Mouse (Mus musculus): ENCODE results near the gene Jpt2. TPM values are rescaled to one million over a fixed set of nuclear protein-coding genes. Genes with fewer than 3 reads are reported as not detected.

The Jpt2 gene
- polyA plus RNA-seq, 1 experiment from 2014 or later, result 212 TPM

DNA sequence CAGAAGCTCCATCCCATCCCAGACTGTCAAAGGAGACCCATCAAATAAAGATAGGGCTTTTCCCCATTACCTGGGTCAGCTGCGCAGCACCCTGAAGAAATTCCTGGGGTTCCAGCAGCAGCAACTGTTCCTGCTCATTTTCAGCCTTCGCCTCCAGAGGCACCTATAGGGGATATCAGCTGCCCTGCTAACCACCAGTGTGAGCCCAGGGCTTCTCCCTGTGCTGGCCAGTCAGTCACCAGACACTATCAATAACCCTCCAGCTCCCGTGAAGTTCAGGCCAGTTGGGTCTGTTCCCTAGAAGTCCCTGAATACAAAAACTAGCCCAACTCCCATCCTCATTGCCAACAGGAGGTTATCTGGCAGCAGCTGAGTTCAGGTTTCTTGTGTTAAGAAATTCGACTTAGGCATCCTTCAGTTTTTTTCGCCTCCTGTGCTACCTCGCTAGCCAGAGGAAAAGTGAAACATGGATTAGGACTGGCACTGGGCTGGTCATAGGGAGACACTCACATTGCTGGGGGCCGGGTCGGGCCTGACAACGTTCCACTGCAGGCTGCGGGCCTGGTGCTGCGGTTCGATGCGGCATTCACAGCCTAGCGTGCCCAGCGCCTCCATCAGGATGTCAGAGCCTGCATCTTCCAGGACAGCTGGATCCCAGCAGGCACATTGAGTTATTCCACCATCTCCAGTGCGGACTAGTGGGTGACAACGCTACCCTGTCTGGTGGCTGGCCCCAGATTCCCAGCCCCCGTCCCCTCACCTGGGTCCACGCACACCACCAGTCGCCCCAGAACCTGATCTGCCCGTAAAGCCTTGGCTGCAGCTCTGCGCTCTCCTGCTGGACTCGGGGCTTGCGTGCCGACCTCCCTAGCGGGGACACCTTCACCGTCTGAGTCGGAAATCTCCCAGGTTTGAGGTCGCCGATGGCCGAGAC is 66.2 kb downstream of the Jpt2 start:
- ATAC-seq (ENCODE audit: low FRiP score), result peak; percentile 5; the same call in 1 of the 2 replicates
- Histone ChIP-seq H3K27me3 (no peaks in the 10 kb centered on the region), H3K36me3 (peaks cover 63% of the 10 kb centered on the region), H3K4me3 (peak overlapping the region; percentile 78), H3K4me1 (peaks cover 34% of the 10 kb centered on the region), H3K27ac (peak overlapping the region; percentile 83), H3K9me3 (replicated peaks) (no peaks in the 10 kb centered on the region), H3K4me2 (replicated peaks) (peak overlapping the region; percentile 98), H3K9ac (peak overlapping the region; percentile 89)
- WGBS, result 11% methylated on average over 31 of the region's 31 CpGs

DNA sequence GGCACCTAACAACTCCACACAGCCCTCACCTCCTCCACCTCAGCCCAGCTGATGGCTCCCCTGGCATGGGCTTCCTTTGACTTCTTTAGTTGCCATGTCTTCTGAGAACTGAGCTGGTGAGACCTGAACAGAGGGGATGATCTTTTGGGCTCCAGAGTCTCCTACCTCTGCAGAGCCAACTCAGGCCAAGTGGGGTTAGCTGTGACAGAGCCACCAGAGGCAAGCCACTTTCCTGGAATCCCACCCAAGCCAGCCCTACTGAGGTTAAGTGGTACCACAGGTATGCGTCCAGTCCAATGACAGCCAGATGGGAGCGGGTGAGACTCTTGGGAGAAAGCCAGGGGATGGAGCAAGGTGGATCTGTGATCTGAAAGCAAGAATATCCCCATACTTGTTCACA is 67.2 kb downstream of the Jpt2 start:
- no peak overlapping the region for H3K4me3 ChIP-seq
- H3K27me3 ChIP-seq, result no peaks in the 10 kb centered on the region
- H3K27ac ChIP-seq, result no peak overlapping the region
- H3K9ac ChIP-seq, result no peak overlapping the region
- peaks cover 34% of the 10 kb centered on the region for H3K4me1 ChIP-seq
- WGBS, result 100% methylated on average over 2 of the region's 2 CpGs
- H3K36me3 ChIP-seq, result peaks cover 55% of the 10 kb centered on the region
- no peak for ATAC-seq (ENCODE audit: low FRiP score)
- H3K9me3 ChIP-seq (replicated peaks), result no peaks in the 10 kb centered on the region
- H3K4me2 ChIP-seq (replicated peaks), result no peak overlapping the region

DNA sequence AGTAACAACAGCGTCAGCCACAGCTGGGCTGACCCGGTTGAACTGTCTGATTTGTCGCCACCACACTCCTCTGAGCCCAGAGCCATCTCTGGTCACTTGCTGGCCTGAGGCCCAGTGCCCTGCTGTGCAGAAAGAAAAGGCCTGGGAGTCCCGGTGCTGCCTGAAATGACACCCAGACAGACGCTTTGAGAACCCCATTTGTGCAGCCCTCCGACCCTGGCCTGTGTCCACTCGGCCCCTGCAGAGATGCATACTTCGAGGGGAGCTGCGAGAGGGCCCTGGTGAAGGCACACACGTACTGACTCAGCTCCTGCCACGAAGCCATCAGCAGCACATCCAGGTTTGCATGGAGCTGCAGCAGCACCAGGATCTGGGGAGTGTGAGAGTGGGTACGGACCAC is 67.7 kb downstream of the Jpt2 start:
- H3K4me2 ChIP-seq (replicated peaks), result no peak overlapping the region
- peaks cover 35% of the 10 kb centered on the region for H3K4me1 ChIP-seq
- no peak overlapping the region for H3K4me3 ChIP-seq
- ATAC-seq (ENCODE audit: low FRiP score), result no peak
- H3K9ac ChIP-seq, result no peak overlapping the region
- H3K9me3 ChIP-seq (replicated peaks), result no peaks in the 10 kb centered on the region
- no peak overlapping the region for H3K27ac ChIP-seq
- peaks cover 51% of the 10 kb centered on the region for H3K36me3 ChIP-seq
- no peaks in the 10 kb centered on the region for H3K27me3 ChIP-seq
- WGBS, result 89% methylated on average over 12 of the region's 12 CpGs

DNA sequence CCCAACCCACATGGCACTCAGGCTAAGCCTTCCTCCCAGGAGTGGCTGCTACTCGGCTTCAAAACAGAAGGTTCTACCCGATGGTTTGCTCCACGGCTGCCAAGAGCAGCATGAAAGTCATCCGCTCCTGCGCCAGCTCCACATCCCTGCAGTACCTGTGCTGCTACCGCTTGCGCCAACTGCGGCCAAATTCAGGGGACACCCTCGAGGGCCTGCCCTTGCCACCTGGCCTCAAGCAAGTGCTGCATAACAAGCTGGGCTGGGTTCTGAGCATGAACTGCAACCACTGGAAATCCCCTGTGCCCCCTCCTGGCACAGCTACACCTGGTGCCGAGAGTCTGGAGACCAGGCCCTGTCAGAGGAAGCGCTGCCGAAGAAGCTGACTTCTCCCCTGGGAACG is 69.2 kb downstream of the Jpt2 start:
- H3K4me2 ChIP-seq (replicated peaks), result no peak overlapping the region
- peaks cover 45% of the 10 kb centered on the region for H3K36me3 ChIP-seq
- 88% methylated on average over 13 of the region's 13 CpGs for WGBS
- H3K4me1 ChIP-seq, result peaks cover 31% of the 10 kb centered on the region
- no peak overlapping the region for H3K27ac ChIP-seq
- ATAC-seq (ENCODE audit: low FRiP score), result no peak
- H3K9me3 ChIP-seq (replicated peaks), result no peaks in the 10 kb centered on the region
- H3K9ac ChIP-seq, result no peak overlapping the region
- no peaks in the 10 kb centered on the region for H3K27me3 ChIP-seq
- H3K4me3 ChIP-seq, result no peak overlapping the region

DNA sequence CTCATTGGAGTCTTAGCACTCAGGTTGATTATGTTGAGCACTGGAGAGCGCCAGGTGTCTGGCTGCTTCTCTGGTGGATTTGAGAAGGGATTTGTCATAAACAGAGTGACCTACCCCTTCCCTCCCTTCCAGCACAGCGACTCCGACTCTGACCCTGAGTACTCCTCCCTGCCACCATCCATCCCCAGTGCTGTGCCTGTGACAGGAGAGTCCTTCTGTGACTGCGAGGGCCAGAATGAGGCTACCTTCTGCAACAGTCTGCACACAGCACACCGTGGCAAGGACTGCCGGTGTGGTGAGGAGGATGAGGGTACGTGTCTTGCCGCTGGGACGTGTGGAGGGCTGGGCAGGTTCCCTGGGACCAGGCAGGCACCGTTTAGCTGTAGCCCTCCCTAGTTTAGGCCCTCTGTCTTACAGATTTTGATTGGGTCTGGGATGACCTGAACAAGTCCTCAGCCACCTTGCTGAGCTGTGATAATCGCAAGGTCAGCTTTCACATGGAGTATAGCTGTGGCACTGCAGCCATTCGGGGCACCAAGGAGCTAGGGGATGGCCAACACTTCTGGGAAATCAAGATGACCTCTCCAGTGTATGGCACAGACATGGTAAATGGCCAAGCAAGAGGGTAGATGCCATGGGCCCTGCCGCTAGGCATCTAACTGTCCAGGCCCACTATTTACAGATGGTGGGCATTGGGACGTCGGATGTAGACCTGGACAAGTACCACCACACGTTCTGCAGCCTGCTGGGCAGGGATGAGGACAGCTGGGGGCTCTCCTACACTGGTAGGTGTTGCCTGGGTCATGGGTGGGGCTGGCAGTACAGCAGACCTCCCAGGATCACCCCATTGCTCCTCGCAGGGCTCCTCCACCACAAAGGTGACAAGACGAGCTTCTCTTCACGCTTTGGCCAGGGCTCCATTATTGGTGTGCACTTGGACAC is 70.1 kb downstream of the Jpt2 start:
- Histone ChIP-seq H3K36me3 (peaks cover 45% of the 10 kb centered on the region), H3K4me2 (replicated peaks) (no peak overlapping the region), H3K27me3 (no peaks in the 10 kb centered on the region), H3K9ac (no peak overlapping the region), H3K4me1 (peaks cover 26% of the 10 kb centered on the region), H3K4me3 (no peak overlapping the region), H3K9me3 (replicated peaks) (no peaks in the 10 kb centered on the region), H3K27ac (no peak overlapping the region)
- WGBS, result 90% methylated on average over 19 of the region's 19 CpGs
- no peak for ATAC-seq (ENCODE audit: low FRiP score)

DNA sequence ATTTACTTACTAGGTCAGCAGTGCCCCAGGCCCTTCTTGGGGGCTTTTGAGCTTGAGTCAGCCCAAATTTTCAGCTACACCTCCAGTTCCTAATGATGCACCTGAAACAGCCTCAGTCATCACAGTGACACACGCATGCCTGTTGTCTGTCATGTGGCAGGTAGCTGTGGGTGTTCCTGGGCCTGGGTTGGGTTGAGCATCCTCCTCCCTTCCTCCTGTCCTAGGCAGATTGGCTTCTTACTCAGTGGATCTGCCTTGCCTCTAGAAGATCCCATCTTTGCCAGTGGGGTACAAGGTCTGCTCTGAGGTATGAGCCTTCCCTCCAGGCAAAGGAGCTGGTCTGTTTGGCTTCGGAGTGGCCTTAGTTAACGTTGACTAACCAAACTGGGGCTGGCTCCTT is 71.6 kb downstream of the Jpt2 start:
- H3K36me3 ChIP-seq, result peaks cover 50% of the 10 kb centered on the region
- H3K27me3 ChIP-seq, result no peaks in the 10 kb centered on the region
- 90% methylated on average over 3 of the region's 3 CpGs for WGBS

More for the DNA sequence above, 71.6 kb downstream of the Jpt2 start:
- no peak for ATAC-seq (ENCODE audit: low FRiP score)
- Histone ChIP-seq H3K4me2 (replicated peaks) (no peak overlapping the region), H3K9me3 (replicated peaks) (no peaks in the 10 kb centered on the region), H3K4me1 (peaks cover 27% of the 10 kb centered on the region), H3K4me3 (no peak overlapping the region), H3K27ac (no peak overlapping the region), H3K9ac (no peak overlapping the region)

Other genes starting within 250 kb of the Jpt2 start
- 0.18 and 0.35 TPM in 2 replicates for gene Rnf151, start 242.6 kb downstream of the Jpt2 start, polyA plus RNA-seq (2016; fragmentation: Nextera tagmentation; extraction: Ambion mirVana)
- gene Rps2, start 242.6 kb downstream of the Jpt2 start, polyA plus RNA-seq (2016; fragmentation: Nextera tagmentation; extraction: Ambion mirVana), result 795 and 841 TPM in 2 replicates
- gene Ndufb10, start 236.2 kb downstream of the Jpt2 start, polyA plus RNA-seq (2016; fragmentation: Nextera tagmentation; extraction: Ambion mirVana), result 199 and 214 TPM in 2 replicates
- not detected in 2 replicates for gene Rpl3l, start 232.9 kb downstream of the Jpt2 start, polyA plus RNA-seq (2016; fragmentation: Nextera tagmentation; extraction: Ambion mirVana)
- gene Msrb1, start 224.0 kb downstream of the Jpt2 start, polyA plus RNA-seq (2016; fragmentation: Nextera tagmentation; extraction: Ambion mirVana), result 21.8 and 22.6 TPM in 2 replicates
- gene Hs3st6, start 207.7 kb downstream of the Jpt2 start, polyA plus RNA-seq (2016; fragmentation: Nextera tagmentation; extraction: Ambion mirVana), result 2.5 and 4.8 TPM in 2 replicates
- gene Meiob, start 156.4 kb downstream of the Jpt2 start, polyA plus RNA-seq (2016; fragmentation: Nextera tagmentation; extraction: Ambion mirVana), result not detected in 2 replicates
- gene Hagh, start 120.5 kb downstream of the Jpt2 start, polyA plus RNA-seq (2016; fragmentation: Nextera tagmentation; extraction: Ambion mirVana), result 32.3 and 32.4 TPM in 2 replicates
- gene Fahd1, start 110.3 kb downstream of the Jpt2 start, polyA plus RNA-seq (2016; fragmentation: Nextera tagmentation; extraction: Ambion mirVana), result 18.6 and 20.9 TPM in 2 replicates
- 0.23 and 0.36 TPM in 2 replicates for gene Igfals, start 94.7 kb downstream of the Jpt2 start, polyA plus RNA-seq (2016; fragmentation: Nextera tagmentation; extraction: Ambion mirVana)
- 62.3 and 63.5 TPM in 2 replicates for gene Nubp2, start 74.3 kb downstream of the Jpt2 start, polyA plus RNA-seq (2016; fragmentation: Nextera tagmentation; extraction: Ambion mirVana)
- 51.5 and 54.8 TPM in 2 replicates for gene Spsb3, start 74.0 kb downstream of the Jpt2 start, polyA plus RNA-seq (2016; fragmentation: Nextera tagmentation; extraction: Ambion mirVana)
- gene Eme2, start 65.6 kb downstream of the Jpt2 start, polyA plus RNA-seq (2016; fragmentation: Nextera tagmentation; extraction: Ambion mirVana), result 39.3 and 45.5 TPM in 2 replicates
- gene Mrps34, start 65.6 kb downstream of the Jpt2 start, polyA plus RNA-seq (2016; fragmentation: Nextera tagmentation; extraction: Ambion mirVana), result 85.1 and 86.7 TPM in 2 replicates
- 49.8 and 50.4 TPM in 2 replicates for gene Nme3, start 64.2 kb downstream of the Jpt2 start, polyA plus RNA-seq (2016; fragmentation: Nextera tagmentation; extraction: Ambion mirVana)
- gene Mapk8ip3, start 23.7 kb downstream of the Jpt2 start, polyA plus RNA-seq (2016; fragmentation: Nextera tagmentation; extraction: Ambion mirVana), result 84.7 and 86.0 TPM in 2 replicates
- 13.8 and 13.9 TPM in 2 replicates for gene Cramp1l, start 55.1 kb upstream of the Jpt2 start, polyA plus RNA-seq (2016; fragmentation: Nextera tagmentation; extraction: Ambion mirVana)
- gene Ift140, start 55.4 kb upstream of the Jpt2 start, polyA plus RNA-seq (2016; fragmentation: Nextera tagmentation; extraction: Ambion mirVana), result 26.7 and 27.6 TPM in 2 replicates
- 8.5 and 9.5 TPM in 2 replicates for gene Tmem204, start 122.9 kb upstream of the Jpt2 start, polyA plus RNA-seq (2016; fragmentation: Nextera tagmentation; extraction: Ambion mirVana)
- gene Telo2, start 155.3 kb upstream of the Jpt2 start, polyA plus RNA-seq (2016; fragmentation: Nextera tagmentation; extraction: Ambion mirVana), result 42.5 and 43.2 TPM in 2 replicates
- not detected in 2 replicates for gene Ptx4, start 160.1 kb upstream of the Jpt2 start, polyA plus RNA-seq (2016; fragmentation: Nextera tagmentation; extraction: Ambion mirVana)
- 24.4 and 26.9 TPM in 2 replicates for gene Clcn7, start 172.7 kb upstream of the Jpt2 start, polyA plus RNA-seq (2016; fragmentation: Nextera tagmentation; extraction: Ambion mirVana)
- gene Ccdc154, start 201.8 kb upstream of the Jpt2 start, polyA plus RNA-seq (2016; fragmentation: Nextera tagmentation; extraction: Ambion mirVana), result not detected in 2 replicates
- not detected in 2 replicates for gene Gm38655, start 214.8 kb upstream of the Jpt2 start, polyA plus RNA-seq (2016; fragmentation: Nextera tagmentation; extraction: Ambion mirVana)
- 33.6 and 34.6 TPM in 2 replicates for gene BC003965, start 223.9 kb upstream of the Jpt2 start, polyA plus RNA-seq (2016; fragmentation: Nextera tagmentation; extraction: Ambion mirVana)
- 13.0 and 13.3 TPM in 2 replicates for gene Unkl, start 227.7 kb upstream of the Jpt2 start, polyA plus RNA-seq (2016; fragmentation: Nextera tagmentation; extraction: Ambion mirVana)